Mouse (Mus musculus): ENCODE results near the gene Actn3. TPM values are rescaled to one million over a fixed set of nuclear protein-coding genes. Genes with fewer than 3 reads are reported as not detected.

Actn3 gene
- 2.0 and 2.2 TPM in 2 replicates for polyA plus RNA-seq (2016; fragmentation: Nextera tagmentation; extraction: Ambion mirVana)

- 3% methylated on average over 17 of the region's 17 CpGs for WGBS
- Histone ChIP-seq H3K4me3 (peak within 1 kb of the TSS; percentile 80), H3K36me3 (replicated peaks) (no peaks in the 10 kb centered on the region), H3K4me1 (peaks cover 39% of the 10 kb centered on the region), H3K27ac (peak within 1 kb of the TSS; percentile 85), H3K27me3 (ENCODE audit: poor library complexity, severe bottlenecking) (peaks cover 14% of the 10 kb centered on the region), H3K9me3 (no peaks in the 10 kb centered on the region)
- peak; percentile 35 for DNase-seq (ENCODE audit: extremely low spot score, low spot score)
Observed at GRCm38 (mm10) chr19:4877785-4878184, at the start of gene Actn3. TSS of gene Actn3 (minus strand) at chr19:4877909.

GRCm38 (mm10) chr19:4925121-4925860 lies 47.6 kb upstream of the Actn3 start:
- H3K27ac ChIP-seq = no peak overlapping the region
- DNase-seq (ENCODE audit: extremely low spot score, low spot score) = no peak
- no peaks in the 10 kb centered on the region for H3K27me3 ChIP-seq (ENCODE audit: poor library complexity, severe bottlenecking)
- H3K4me3 ChIP-seq = no peak overlapping the region
- peaks cover 25% of the 10 kb centered on the region for H3K4me1 ChIP-seq
- no peaks in the 10 kb centered on the region for H3K9me3 ChIP-seq
- WGBS = 97% methylated on average over 11 of the region's 11 CpGs
- H3K36me3 ChIP-seq (replicated peaks) = peaks cover 64% of the 10 kb centered on the region

GRCm38 (mm10) chr19:4919652-4920051 lies 41.9 kb upstream of the Actn3 start:
- Histone ChIP-seq H3K9me3 (no peaks in the 10 kb centered on the region), H3K4me1 (no peaks in the 10 kb centered on the region), H3K36me3 (replicated peaks) (peaks cover 100% of the 10 kb centered on the region), H3K27ac (no peak overlapping the region), H3K27me3 (ENCODE audit: poor library complexity, severe bottlenecking) (no peaks in the 10 kb centered on the region), H3K4me3 (no peak overlapping the region)
- no peak for DNase-seq (ENCODE audit: extremely low spot score, low spot score)
- WGBS = 84% methylated on average over 6 of the region's 6 CpGs

DNA sequence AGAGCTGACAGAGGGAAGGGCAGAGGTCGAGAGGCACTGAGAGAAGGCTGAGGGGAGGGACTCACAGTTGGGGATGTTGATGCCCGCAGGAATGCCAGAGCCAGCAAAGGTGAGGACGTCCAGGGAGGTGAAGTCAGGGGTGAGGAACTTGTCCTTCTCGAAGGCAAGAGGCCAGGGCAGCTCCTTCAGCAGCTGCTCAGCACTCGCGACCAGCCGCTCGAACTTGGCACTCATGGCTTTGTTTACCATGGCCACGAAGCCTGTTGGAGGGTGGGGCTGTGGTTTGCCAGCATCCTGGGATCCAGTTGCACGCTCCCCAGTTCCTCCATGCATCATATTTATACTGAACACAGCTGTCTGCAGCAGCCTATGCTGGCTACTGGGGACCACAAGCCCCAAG lies 39.1 kb upstream of the Actn3 start:
- H3K27ac ChIP-seq = no peak overlapping the region
- no peaks in the 10 kb centered on the region for H3K4me1 ChIP-seq
- no peaks in the 10 kb centered on the region for H3K9me3 ChIP-seq
- 90% methylated on average over 10 of the region's 10 CpGs for WGBS
- H3K27me3 ChIP-seq (ENCODE audit: poor library complexity, severe bottlenecking) = no peaks in the 10 kb centered on the region
- H3K36me3 ChIP-seq (replicated peaks) = peaks cover 99% of the 10 kb centered on the region
- no peak overlapping the region for H3K4me3 ChIP-seq
- DNase-seq (ENCODE audit: extremely low spot score, low spot score) = no peak

GRCm38 (mm10) chr19:4915924-4916603 lies 38.4 kb upstream of the Actn3 start:
- Histone ChIP-seq H3K9me3 (no peaks in the 10 kb centered on the region), H3K36me3 (replicated peaks) (peaks cover 99% of the 10 kb centered on the region), H3K4me3 (no peak overlapping the region), H3K27ac (no peak overlapping the region), H3K27me3 (ENCODE audit: poor library complexity, severe bottlenecking) (no peaks in the 10 kb centered on the region), H3K4me1 (no peaks in the 10 kb centered on the region)
- no peak for DNase-seq (ENCODE audit: extremely low spot score, low spot score)
- WGBS = 91% methylated on average over 15 of the region's 15 CpGs

GRCm38 (mm10) chr19:4909376-4909775 lies 31.7 kb upstream of the Actn3 start:
- Histone ChIP-seq H3K4me3 (no peak overlapping the region), H3K4me1 (peaks cover 10% of the 10 kb centered on the region), H3K27ac (no peak overlapping the region), H3K27me3 (ENCODE audit: poor library complexity, severe bottlenecking) (no peaks in the 10 kb centered on the region), H3K9me3 (no peaks in the 10 kb centered on the region), H3K36me3 (replicated peaks) (peaks cover 74% of the 10 kb centered on the region)
- WGBS = 93% methylated on average over 7 of the region's 7 CpGs
- no peak for DNase-seq (ENCODE audit: extremely low spot score, low spot score)

DNA sequence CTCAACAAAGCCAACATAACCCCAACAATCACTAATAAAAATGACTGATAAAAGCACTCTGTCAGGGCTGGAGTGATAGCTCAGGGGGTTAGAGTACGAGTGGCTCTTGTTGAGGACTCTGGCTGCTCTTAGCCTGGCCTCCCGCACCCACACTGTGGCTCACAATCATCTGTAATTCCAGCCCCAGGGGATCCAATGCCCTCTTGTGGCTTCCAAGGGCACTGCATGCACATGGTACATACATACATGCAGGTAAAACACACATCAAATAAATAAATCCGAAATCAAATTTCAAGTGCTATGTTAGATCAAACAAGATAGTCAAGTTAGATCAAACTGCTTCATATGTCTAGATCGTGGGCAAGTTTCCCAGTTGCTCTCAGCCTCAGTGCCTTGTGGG lies 30.4 kb upstream of the Actn3 start:
- H3K4me3 ChIP-seq = no peak overlapping the region
- H3K27ac ChIP-seq = no peak overlapping the region
- H3K9me3 ChIP-seq = no peaks in the 10 kb centered on the region
- no peak for DNase-seq (ENCODE audit: extremely low spot score, low spot score)
- H3K36me3 ChIP-seq (replicated peaks) = peaks cover 70% of the 10 kb centered on the region
- H3K4me1 ChIP-seq = peaks cover 10% of the 10 kb centered on the region
- no peaks in the 10 kb centered on the region for H3K27me3 ChIP-seq (ENCODE audit: poor library complexity, severe bottlenecking)
- 90% methylated on average over 4 of the region's 4 CpGs for WGBS

- Histone ChIP-seq H3K27ac (peak within 1 kb of the TSS; percentile 83), H3K36me3 (replicated peaks) (peaks cover 62% of the 10 kb centered on the region), H3K9me3 (no peaks in the 10 kb centered on the region), H3K27me3 (ENCODE audit: poor library complexity, severe bottlenecking) (no peaks in the 10 kb centered on the region), H3K4me1 (peaks cover 10% of the 10 kb centered on the region), H3K4me3 (peak within 1 kb of the TSS; percentile 74)
- DNase-seq (ENCODE audit: extremely low spot score, low spot score) = peak; percentile 83
- 9% methylated on average over 31 of the region's 31 CpGs for WGBS
Observed at GRCm38 (mm10) chr19:4905979-4906794, 28.5 kb upstream of the Actn3 start, which contains the start of gene Bbs1. TSS of gene Bbs1 (minus strand) at chr19:4906628.

GRCm38 (mm10) chr19:4899888-4900287 lies 22.2 kb upstream of the Actn3 start:
- Histone ChIP-seq H3K4me1 (no peaks in the 10 kb centered on the region), H3K4me3 (no peak overlapping the region), H3K9me3 (no peaks in the 10 kb centered on the region), H3K36me3 (replicated peaks) (peaks cover 59% of the 10 kb centered on the region), H3K27me3 (ENCODE audit: poor library complexity, severe bottlenecking) (no peaks in the 10 kb centered on the region), H3K27ac (no peak overlapping the region)
- DNase-seq (ENCODE audit: extremely low spot score, low spot score) = no peak
- WGBS = 84% methylated on average over 3 of the region's 3 CpGs

GRCm38 (mm10) chr19:4898972-4899371 lies 21.3 kb upstream of the Actn3 start:
- Histone ChIP-seq H3K9me3 (no peaks in the 10 kb centered on the region), H3K4me1 (no peaks in the 10 kb centered on the region), H3K27ac (no peak overlapping the region), H3K4me3 (no peak overlapping the region), H3K36me3 (replicated peaks) (peaks cover 59% of the 10 kb centered on the region), H3K27me3 (ENCODE audit: poor library complexity, severe bottlenecking) (no peaks in the 10 kb centered on the region)
- 85% methylated on average over 9 of the region's 9 CpGs for WGBS
- no peak for DNase-seq (ENCODE audit: extremely low spot score, low spot score)

DNA sequence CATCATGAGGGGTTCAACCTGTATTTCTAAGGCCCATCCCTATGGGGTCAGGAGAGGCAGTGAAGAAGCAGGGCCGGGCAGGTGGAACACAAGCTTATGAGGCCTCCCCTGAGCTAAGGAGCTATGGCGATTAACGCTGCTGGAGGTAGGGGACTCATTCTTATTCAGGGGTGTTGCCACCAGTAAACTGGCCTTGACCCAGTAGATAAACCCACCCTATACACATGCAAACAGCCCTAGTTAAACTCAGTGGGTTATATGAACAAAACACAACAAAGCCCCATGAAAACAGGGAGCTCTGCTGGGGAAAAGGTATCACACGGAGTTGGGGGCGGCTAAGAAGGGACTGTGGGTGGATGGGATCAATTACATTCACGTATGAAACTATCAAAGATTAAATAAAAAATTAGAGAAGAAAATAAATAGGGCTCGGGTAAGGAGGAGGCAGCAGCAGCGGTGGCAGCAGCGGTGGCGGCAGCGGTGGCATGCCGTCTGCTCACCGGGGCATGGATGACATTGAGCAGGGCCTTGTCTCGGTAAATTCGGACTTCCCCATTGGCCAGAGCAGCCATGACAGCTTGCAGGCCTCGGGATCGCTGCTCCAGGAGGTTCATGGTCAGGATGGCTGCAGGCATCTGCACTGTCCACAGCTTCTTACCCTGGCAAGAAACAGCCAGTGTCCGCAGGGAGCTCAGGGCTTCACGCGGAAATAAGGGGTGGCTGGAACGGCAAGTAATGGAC lies 19.2 kb upstream of the Actn3 start:
- Histone ChIP-seq H3K4me1 (no peaks in the 10 kb centered on the region), H3K27me3 (ENCODE audit: poor library complexity, severe bottlenecking) (no peaks in the 10 kb centered on the region), H3K9me3 (no peaks in the 10 kb centered on the region), H3K27ac (no peak overlapping the region; the same call in 1 of the 2 replicates), H3K4me3 (no peak overlapping the region), H3K36me3 (replicated peaks) (peaks cover 48% of the 10 kb centered on the region)
- no peak for DNase-seq (ENCODE audit: extremely low spot score, low spot score)
- WGBS = 62% methylated on average over 21 of the region's 21 CpGs

GRCm38 (mm10) chr19:4891798-4892197 lies 14.1 kb upstream of the Actn3 start:
- WGBS = 77% methylated on average over 3 of the region's 3 CpGs
- no peak overlapping the region for H3K27ac ChIP-seq
- H3K4me3 ChIP-seq = no peak overlapping the region
- H3K36me3 ChIP-seq (replicated peaks) = peaks cover 44% of the 10 kb centered on the region
- no peaks in the 10 kb centered on the region for H3K27me3 ChIP-seq (ENCODE audit: poor library complexity, severe bottlenecking)
- no peaks in the 10 kb centered on the region for H3K4me1 ChIP-seq
- no peaks in the 10 kb centered on the region for H3K9me3 ChIP-seq
- no peak for DNase-seq (ENCODE audit: extremely low spot score, low spot score)

Measured in forebrain, embryonic 10.5 days (tissue).